Mouse (Mus musculus) right cerebral cortex, postnatal 14 days (tissue): ENCODE results near the gene Hlx.

Experiments used
- DNase-seq: peaks from one replicate; pipeline ENCODE4 v3.0.0; 2022

The Hlx gene

DNA sequence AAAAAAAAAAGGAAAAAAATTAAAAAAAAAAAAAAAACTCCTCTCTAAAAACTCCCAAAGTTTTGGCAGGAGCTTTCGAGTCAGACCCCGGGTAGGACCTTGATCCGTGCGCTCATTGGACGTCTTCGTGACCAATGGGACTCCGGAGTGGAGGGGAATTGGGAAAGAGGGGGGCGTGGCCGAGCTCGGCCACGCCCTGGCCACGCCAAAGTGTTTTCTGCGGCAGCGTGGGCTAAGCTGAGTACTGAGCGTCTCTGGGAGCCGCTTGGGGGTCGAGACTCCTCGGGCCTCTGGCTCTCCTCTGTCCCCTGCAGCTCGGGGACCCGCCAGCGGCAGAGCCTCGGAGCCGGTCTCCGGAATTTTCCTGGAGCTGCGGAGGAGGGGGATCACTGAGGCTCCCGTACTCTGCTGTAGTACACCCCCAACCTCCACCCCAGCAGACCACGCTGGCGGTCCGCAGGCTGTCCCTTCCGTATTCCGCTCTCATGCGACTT, at the start of gene Hlx:
TSS of gene Hlx (minus strand) at position 64 of the 494 bp plus-strand sequence.
- peak; percentile 19 for DNase-seq

DNA sequence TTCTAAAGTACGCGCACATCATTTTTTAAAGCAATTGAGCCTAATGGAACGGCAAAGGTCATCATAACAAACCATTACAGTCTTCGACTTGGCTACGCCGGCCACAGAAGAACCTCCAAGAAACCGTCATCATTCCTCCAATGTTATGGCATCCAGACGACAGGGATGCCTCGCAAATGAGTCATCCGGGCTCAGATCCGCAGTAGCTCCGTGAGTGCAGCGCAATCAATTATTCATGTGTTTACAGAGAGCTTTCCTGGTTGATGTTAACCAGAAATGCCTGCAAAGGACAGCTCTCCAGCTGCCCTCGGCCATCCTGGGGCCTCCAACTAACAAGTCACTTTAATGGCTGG, 49.7 kb upstream of the Hlx start:
- no peak for DNase-seq

DNA sequence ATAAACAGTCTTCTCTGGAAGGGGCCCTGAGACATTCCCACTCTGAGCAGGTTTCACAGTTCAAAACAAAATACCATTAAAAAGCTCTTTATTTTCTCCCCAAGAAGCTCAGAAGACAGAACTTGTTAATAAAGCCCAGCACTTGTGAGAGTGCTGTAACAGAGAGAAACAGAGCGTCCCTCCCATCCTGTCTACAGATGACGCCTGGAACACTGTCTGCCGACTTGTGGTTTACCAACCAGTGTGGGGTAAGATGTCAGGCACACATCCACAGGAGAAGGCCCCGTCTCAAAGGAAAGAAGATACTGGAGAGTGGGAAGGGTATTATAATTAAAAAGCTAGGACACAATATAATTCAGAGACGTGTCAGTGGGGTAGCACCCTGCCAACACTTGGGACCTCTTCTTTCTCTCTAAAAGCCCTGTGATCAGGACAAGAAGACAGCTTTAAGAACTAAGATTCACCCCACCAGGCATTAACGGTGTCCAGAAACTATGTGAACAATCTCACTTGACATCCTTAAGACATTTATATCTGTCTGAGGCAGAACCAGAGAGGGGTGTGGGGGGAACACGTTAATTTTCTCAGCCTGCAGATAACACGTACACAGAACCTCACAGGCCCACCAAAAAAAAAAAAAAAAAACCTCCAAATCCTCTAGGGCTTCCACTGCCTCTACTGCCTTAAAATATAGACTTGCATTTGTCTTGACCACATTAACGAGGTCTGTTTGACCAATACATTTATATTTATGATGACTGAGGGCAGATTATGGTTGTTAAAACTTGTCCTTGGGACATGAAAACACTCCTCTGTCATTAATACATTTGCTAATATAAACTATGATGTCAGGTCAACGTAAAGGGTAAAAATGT, 49.1 kb upstream of the Hlx start:
- DNase-seq: no peak

DNA sequence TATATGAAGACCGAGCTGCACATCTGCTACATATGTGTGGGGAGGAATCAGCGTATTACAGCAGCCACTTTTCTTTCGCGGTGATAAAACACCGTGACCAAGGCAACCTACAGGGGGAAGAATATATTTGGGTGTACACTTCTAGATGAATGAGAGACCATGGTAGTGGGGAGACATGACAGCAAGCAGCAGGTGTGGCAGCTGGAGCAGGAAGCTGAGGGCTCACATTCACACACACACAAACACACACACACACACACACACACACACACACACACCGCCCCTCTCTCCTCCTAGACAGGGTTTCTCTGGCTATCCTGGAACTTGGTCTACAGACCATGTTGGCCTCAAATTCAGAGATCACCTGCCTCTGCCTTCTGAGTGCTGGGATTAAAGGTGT, 45.7 kb upstream of the Hlx start:
- no peak for DNase-seq

DNA sequence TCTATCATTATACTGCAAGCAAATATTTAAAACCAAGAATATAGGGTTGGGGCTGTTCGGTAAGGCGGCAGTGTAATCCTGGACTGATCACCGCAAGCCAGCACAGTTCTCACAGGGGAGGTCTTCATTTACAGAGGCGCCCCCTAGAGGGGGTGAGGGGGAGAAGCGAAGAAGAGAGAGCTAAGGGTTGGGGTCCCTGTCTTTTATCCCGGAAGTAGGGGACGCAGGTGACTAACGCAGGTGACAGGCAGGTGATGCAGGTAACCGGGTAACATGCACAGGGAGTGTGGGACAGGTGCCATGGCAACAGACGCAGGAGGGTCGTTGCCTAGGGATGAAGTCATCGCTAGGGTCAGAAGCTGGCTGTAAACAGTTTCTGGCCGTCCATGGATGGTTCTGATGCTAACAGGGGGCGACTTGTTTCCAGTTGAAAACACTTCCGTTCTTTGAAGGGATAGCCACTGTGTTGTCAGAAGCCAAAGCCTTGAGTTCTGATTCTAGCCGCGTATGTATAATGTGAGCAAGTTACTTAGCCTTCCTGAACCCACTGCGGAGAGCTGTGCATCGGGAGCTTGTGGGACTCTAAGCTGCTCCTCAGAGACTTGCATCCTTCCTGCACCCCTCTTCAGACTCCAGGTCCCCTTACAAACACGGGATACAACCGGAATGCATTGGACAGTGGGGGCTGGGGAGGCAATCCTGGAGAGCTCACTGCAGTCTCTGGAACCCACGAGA, 44.8 kb upstream of the Hlx start:
- DNase-seq: peak; percentile 5

DNA sequence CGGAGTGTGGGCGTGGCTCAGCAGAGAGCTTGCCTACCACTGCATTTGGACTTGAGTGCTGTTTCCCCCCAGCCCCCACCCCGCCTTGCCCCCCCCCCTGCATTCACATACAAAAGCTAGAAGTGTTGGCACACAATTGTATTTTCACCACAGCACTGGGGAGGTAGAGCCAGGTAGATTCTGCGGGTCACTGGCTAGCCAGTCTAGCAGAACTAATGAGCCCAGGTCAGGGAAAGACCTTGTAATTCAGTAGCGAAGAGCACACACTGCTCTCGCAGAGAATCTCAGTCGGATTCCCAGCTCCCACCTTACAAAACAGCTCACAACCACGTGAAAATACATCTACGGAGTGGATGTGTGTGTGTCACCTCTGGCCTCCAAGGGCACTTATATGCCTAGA, 42.9 kb upstream of the Hlx start:
- no peak for DNase-seq

DNA sequence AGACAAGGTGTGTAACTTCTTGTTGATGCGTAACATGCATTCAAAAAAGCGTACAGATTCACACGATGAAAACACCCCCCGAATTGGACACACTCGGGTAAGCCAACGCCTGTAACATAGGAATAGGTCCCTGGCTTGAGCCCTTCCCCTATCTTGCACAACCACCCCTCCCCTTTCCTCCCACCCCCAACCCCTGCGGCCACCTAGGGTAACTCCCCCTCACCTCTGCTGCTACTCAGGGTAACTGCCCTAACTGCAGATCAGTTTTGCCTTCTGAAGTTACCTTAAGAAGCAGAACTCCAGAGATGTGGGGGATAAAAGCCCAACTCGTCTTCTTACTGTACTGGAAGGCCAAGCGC, 39.5 kb upstream of the Hlx start:
- DNase-seq: no peak

DNA sequence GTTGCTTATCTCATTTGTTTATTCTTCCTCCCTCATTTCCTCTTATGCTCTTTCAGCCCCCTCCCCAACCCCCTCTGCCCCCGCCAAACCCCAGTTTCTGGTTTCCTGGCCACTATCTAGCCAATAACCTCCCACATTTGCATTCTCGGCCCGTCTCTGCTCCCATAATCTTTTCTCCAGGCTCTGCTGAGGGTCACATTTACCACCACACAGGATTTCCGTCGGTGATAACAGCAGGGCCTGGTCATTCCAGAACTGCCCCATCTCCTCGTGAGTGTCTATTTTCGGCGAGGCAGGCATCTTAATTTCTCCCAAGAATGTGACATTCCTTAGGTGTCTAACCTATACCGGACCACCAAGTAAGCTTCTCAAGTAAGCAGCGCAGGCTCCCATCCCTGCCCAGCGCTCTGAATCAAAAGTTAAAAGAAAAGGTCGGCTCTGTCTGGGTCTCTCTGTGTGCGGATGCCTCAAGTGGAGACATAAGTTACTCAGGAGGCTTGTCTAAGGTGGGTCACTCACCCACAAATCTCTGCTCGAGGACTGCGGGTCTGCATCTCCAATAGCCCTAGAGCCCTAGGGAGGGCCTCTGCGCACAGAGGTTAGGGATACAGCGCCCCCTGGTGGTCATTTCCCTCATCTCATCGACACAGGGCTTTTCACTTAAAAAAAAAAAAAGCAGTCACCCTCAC, 38.9 kb upstream of the Hlx start:
- peak; percentile 86 for DNase-seq

DNA sequence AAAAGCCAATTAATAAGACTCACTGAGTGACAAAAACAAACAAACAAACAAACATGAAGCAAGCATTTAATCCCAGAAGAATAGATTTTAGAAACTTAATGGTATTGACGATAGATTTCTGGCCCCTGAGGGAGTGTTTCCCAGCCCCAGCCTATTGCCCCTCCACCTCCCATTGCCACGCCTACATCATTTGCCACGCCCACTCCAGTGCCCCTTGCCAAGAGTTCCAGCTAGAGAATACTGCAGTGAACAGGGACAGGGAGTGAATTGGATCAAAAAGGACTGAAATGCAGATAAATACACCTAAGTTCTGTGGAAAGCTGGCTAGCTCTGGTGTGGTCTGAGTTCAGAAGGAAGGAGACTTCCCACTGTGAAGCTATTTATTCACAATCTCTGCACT, 31.4 kb upstream of the Hlx start:
- no peak for DNase-seq

DNA sequence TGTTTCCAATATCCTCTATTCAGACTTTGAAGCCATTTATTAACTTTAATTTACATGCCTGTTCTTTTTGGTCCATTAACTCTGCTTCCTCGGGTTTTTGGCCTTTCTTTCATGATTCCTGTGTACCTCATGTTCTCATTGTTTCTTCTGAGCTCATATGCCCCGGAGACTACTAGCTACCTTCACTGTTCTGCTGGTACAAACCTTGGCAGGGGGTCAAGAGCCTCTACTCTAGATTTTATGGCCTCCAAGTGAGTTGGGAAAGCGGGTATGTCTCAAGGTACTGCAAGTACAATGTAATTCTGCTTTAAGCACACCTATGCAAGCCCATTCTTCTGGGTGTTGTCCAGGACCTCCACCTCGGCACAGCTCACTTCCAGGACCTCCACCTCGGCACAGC, 30.5 kb upstream of the Hlx start:
- no peak for DNase-seq

DNA sequence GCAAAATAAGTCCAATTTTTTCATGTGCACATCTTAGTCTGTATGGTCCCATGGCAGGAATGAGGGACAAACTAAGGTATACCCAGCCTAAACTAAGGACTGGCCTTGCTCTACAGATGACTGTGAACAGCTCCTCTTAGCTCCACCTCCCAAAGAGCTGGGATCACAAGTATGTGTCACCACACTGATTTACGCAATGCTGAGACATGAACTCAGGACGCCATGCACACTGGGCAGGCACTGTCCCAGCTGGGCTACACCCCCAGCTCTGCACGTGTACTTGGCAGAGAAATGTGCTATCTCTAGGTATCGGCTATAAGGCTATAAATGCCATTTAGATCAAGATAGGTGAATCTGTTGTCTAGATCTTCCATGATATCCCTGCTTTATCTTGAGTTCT, 29.6 kb upstream of the Hlx start:
- no peak for DNase-seq

DNA sequence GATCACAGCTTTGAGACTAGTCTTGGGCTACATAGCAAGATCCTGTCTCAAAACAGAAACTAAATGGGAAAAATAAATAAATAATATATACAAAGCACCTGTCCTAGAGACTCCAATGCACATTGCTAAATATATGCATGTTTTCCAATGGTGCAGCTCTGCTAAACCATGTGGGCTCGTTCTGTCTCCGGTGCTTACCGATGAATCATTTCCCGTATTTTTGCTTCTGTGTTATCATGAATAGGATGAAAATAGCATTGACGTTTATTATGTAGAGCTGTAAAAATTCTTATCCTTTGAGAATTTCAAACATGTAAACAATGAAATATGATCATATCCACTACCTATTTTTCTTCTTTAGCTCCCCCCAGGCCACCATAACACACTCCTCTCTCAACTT, 20.3 kb upstream of the Hlx start:
- DNase-seq: no peak

DNA sequence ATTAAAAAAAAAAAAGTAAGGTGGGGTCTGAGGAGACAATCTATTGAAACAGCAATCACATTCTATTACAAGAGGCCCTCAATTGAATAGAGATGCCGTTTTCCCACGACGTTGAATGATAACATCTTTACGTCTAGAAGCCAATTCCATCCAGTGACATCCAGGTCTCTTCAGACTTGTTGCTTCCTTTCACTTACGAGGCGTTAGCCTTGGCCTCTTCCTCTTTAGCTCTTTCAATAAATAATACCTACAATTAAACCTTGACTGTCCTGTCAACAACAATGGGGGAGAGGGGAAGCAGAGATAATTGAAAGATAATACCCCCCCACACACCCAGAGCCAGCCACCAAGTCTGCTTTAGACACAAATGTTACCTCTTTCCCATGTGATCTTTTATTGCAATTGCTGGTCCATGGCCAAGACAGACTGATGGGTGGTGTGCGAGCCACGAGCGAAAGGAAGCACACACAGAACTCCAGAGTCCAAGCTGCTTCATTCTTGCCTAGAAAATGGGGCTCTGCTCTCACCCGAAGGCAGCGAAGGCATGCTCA, 17.8 kb upstream of the Hlx start:
- DNase-seq: no peak

DNA sequence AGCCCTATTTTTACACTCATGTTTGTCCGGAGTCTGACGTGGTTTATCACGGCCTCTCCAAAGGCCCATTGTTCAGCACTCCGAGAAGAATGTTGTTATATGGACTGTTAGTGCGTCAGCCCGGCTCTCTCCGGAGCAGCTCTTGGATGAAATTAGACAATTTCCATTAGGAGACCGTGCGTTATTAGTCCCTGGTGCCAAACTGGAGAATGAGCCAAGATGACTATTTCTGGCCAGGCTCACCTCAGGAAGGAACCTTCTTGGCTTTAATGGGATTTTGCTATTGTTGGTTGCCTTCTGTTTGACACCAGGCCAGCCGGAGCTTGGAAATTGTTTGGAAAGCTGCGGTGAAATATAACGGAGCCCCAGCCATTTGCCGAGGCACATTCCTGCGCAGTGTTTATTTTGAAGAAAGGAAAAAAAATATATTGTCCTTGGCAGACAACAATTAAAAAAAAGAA, 16.3 kb upstream of the Hlx start:
- no peak for DNase-seq

DNA sequence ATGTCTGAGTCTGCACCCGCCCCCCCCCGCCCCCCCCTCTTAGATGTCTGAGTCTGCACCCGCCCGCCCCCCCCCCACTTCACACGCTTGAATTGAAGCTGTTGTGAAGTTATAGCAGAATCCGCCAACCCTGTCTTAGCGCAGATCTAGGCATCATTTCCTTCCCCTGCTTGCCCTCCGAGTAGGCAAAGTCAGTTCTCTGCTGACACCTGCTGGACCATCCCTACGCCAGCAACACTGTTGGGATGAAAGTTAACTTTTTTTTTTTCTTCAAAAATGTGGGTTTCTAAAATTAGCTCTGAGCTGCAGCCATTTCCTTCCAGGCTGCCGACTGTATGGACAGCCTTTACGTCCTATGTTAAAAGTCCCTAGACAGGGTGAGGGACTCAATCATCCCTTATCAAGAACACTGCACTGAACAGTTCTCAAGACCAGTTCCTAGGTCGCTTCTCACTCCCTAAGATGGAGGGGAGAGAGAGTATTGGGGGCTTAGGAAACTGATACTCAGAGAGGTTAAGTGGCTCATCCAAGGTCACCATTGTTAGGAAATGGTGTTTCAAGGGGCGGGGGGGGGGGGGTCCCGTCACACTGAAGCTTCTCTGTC, 5.6 kb upstream of the Hlx start:
- peak; percentile 65 for DNase-seq

DNA sequence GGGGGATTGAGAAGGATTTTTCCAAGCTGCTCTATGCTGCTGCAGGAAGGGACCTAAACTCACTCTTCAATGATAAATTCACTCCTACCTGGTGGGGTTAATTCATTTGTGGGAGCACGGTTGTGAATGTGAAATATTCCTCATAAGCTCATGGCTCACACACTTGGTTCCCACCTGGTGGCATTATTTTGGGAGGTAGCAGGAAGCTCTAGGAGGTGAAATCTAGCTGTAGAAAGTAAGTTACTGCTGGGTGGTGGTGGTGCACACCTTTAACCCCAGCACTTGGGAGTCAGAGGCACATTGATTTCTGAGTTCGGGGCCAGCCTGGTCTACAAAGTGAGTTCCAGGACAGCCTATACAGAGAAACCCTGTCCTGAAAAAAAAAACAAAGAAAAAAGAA, 4.8 kb upstream of the Hlx start:
- DNase-seq: no peak

DNA sequence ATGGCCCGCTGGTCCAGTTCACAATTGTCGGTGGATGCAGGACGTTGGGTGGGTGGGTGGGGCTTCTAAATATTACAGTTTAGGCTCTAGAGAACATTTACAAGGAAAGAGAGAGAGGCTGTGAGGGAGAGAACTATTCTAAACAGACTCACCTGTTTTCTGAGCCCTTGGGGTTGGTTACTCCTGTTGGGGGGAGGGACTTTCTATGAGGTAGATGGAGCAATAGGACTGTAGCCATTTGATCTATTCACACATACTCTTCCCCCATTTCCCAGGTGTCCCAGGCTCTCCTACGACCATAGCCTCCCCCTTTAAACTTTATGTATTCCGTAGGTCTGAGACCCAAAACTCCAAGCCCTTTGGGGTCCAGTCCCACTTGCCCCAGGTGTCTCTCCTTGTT, 3.8 kb upstream of the Hlx start:
- no peak for DNase-seq

DNA sequence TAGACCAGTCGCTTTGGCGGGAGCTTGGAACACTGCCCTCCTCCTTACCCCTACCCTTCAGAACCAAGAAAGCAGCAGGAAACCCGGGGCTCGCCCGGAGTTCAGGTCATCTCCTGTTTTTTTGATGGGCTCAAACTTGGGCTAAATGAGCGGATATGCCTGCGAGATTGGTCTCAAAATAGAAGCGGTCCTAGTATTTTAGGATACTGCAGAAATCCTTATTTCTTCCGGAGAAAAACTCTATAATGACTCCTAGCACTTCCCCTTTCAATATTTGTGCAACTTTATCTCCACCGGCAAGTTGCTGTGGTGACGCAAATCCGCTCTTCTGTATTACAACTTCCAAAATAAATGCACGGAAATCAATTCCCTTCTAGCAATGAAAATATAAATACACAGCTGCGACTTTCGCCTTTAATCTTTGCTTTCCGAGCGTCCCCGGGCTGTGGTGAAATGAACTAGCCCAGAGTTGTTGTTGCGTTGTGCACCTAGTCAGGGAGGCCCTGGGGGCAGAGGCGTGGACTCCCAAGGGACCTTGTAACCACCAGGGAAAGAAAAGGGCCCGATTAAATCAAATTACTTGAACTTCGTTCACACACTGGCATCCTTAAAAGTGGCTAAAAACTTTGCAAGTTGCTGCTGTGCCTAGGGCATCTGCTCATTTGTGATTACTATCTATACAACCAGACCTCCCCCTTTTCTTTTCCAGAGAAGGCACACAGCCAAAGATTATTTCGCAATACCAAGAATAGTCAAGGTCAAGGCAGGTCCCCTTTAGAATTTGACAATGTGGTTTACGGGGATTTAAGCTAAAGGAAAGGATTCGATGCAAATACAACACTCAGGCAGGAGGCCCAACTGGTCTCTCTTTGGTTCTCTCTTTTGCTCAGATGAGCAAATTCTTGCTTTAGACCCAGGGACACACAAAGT, 2.8 kb upstream of the Hlx start:
- DNase-seq: no peak

DNA sequence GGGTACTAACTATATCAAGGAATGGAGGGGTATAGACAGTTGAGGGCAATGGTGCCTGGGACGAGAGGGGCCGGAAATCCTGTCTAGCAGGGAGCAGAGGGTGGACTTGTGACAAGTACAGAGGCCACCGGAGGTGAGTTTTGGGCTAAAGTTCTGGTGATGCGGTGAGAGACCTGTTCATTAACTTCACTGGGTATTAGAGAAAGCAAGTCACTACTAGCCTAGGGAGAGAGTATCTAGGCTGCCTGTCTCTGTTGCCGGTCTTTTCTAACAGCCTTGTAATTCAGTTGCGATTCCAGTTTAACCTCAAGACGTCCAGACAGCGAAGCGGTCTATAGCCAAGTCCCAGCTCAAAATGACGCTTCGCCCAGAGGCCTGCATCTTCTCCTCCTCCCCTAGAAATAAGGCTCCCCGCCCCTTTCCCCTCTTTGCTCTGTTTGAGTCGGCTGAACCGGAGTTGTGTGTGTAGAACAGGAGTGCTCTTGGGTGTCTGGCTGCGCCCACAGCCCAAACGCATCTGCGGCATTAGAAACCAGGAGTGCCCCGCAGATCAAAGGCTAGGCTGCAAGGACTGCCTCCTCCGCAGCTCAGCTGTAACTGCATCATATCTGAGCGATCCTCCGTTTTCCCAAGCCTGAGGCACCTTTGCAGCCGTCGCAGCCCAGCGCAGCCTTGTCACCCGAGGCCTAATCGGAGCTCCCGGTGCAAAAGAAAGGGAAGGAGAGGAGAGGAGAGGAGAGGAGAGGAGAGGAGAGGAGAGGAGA, 1.8 kb upstream of the Hlx start:
- no peak for DNase-seq

DNA sequence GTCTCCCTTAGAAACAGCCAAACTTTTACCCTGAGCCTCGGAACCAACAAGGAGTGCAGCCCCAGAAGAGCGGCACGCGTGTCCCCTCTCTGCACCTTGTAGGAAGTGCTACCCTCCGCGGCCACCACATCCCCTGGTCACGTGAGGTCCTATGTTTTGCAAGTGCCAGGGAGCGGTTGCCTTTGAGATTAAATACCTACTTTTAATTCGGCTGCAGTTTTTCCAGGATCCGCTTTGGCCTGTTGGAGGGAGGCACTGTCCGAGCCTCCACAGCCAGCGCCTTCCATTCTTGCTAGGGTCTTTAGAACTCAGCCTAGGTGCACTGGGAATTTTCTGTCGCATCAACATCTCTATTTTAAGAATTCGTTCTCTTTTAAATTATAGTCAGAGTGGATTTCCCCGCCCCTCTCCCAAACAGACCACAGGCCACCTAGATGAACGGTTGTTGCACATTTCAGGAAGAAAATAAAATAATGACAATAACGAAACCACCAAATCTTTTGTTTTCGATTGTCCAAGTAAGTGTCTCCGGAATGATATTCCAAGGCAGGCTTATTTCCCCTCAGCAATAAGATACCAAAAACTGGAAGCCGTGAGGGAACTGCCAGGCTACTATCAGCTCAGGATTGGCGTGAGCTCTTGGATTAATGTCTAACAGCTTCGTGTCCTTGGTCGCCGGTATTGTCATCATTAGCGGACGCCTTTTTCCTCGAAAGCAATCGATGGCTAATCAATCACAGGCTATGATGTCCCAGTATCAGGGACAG, 1.1 kb upstream of the Hlx start:
- DNase-seq: no peak
